Mouse (Mus musculus) forelimb bud, embryonic 11.5 days (tissue): ENCODE measurements around the gene Aff3.

ENCODE experiments used
- DNase-seq: peaks from one replicate; pipeline ENCODE4 v3.0.0-alpha.2; 2012; ENCODE audit warnings: low read depth, low spot score

The Aff3 gene

GRCm38 (mm10) chr1:38658376-38658775 is 6.4 kb downstream of the Aff3 start:
- no peak for DNase-seq

DNA sequence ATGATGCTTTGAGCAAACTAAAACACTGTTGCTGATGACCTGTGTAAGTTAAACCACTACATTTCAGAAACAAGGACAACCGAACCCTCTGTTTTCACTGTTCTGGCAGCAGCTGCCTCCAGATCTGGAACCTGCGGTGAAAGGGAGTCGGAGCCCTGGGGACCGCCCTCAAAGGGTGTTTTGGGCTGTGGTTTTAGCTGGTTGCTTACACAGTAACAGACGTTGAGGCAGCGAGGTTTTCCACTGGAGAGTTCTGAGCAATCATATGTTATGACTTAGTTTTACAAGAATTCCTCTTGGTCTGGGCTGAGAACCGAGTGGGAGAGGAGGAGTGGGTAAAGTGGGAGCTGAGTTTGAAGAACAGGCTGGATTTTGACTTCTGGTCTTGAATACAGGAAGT is 7.1 kb downstream of the Aff3 start:
- DNase-seq = no peak

DNA sequence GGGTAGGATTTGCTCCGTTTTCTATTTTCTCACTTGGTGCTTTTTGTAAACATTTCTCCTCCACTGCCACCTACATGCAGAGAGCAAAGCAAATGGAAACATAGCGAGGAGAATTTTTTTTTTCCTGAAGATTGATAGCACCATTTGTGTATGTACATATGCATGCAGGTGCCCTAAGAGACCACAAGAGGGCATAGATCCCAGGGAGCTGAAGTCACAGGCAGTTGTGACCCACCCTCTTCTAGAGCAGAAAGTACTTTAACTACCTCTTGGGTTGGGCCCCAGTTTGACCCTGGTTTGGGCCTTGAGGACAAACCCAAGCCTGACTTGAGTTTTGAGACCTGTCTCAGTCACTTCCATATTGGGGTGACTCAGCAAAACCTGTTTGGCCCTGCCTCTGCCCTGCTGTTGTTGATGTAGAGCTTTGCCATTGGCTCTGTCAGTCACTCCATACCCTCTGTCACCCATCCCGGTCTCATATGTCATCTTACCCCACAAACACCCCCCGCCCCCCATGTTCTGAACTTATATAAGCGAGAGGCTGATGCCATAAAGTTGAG is 9.7 kb downstream of the Aff3 start:
- no peak for DNase-seq

DNA sequence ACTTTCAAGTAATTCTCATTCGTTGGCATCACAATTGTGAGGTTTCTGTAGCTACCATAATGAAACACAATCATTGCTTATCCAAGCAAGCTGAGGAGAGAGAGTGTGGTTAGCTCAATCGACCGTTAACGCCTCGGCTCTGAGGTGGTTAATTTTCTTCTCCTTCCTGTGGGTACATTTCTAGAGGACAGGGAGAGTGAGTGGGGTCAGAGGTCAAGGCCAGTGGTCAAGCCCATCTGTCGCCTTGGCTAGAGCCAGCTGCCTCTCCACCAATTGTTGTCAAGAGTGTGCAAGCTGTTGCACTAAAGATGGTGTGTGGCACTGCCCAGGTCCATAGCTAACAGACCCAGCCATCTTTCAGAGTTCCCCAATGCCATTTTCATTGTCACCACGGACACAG is 14.7 kb downstream of the Aff3 start:
- DNase-seq = no peak

GRCm38 (mm10) chr1:38649174-38649573 is 15.6 kb downstream of the Aff3 start:
- DNase-seq = no peak

DNA sequence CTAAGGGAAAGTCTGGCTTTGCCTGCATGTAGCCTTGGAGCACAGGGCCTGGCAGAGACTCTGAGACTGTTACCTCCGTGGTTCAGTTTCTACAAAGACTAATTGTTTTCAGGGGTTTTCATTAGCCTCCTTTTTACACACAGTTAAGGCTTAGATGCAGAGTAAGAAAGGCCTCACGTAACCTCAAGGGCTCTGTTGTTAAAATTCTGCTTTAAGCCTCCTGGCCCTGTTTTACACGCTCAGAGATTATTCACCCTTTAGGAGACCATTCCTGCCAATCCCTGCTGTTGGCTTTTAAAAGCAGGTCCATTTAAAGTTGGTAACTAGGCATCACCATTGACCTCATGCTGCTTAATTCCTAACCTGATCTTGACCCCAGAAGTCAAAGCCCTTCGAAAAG is 22.5 kb downstream of the Aff3 start:
- DNase-seq = peak; percentile 74

DNA sequence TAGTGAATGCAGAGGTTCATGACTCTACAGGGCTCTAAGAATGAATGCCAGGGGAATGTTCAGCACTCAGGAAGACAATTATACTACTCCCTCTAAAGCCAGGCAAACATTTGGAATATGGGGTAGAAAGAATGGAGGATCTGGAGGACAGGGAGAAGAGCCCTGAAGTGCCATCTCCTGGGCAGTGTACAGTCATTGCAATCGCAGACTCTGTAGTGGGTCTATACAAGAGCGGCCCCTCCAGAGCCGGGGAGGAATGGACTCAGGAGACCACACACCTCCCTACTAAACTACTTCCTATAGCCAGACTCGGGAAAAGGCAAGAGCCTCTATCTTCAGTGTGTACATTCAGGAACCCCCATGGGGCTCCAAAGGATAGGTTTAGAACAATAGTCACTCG is 25.1 kb downstream of the Aff3 start:
- no peak for DNase-seq

- DNase-seq = no peak
Measured at GRCm38 (mm10) chr1:38635596-38635995, 29.2 kb downstream of the Aff3 start.

GRCm38 (mm10) chr1:38634081-38634480 is 30.7 kb downstream of the Aff3 start:
- no peak for DNase-seq

DNA sequence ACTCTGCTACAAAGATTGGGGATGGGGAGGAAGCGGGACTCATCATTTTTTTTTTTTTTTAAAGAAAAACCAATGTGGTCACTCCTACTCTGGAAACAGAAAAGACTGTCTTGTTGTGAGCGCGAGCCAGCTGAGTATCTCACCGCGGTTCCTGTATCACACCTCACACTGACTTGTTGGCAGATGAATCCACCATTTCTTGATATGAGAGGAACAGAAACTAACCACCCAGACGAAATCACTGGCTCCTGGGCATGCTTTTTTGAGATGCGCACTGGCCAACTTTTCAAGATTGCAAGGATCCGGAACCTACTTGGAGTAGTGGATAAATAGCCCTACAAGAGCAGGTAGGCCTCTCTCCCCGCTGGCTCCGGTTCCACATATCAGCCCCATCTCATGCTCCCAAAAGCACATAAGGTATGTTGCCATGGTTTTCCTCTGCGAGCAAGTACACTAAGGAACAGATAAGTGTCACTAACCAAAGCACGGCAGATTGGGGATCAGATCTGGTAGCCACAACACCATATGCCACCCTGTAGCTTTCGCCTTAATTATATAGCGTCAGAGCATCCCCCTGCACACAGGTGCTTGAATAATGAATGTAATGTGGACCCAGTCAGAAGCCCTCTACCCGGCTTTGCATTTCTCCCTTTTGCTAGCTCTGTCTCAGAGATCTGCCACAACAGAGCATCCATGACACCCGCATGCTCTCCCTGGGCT is 32.1 kb downstream of the Aff3 start:
- no peak for DNase-seq

DNA sequence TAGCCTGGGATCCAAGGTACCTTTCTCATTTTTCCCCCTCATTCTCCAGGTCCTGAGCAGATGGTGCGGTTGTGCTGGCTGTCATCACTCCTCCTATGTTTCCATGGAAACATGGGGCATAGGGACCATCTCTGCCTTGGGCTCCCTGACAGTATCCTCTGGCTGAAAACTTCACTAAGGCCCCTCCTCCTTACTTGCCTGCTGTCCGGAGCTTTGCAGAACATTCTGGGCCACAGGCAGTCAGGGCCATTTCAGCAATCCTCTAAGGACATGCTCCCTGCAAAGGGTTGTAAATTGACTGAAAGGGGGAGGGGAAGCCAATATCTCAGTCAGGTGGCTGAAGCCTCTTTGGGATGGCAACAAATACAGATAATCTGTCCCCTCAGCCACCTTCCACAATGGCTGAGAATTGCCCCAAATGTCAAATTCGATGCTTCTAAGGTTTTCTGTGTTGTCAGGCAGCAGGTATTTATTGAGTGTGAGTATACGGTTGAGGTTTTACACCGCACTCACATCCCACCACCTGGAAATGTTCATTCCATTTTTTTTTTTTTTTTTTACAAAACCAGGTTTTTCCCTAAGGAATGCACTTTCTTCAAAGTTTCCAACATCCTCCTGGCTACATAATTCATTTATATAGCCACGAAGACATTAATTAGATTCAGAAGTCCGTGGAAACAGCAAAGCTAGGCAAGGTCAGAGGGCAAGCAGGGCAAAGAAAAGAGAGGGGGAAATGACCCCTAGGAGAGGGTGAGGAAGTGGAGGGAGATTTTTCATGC is 33.1 kb downstream of the Aff3 start:
- peak; percentile 85 for DNase-seq

DNA sequence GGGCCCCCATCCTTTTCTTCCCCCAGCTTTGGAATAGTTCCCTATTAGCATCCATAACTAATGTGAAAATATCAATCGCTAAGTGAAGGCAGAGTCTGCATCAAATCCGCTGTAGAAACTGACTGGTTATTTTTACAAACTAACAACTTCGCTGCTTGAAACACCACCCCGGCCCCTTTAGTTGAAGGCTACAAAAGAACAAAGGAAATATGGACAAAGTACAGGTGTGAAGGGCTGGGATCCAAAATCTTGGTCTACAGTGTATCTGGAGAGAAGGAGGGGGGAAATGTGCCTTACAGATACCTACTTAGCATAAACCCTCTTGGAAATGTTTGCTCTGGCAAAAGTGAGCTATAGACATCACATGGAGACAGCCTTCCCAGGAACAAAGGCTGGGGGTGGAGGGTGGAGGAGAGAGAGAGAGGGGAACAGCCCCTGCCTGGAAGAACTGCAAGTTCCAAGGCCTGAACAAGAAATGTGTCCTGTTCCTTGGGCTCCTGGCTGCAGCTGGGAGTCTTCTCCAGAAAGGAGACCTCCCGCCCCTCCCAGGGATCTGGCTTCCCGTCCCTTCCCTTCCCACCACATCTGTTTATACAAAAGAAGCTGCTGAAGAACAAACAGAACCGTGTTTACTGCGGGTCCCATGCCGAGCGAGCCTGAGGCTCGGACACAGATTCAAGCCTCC is 35.7 kb downstream of the Aff3 start:
- DNase-seq = no peak

DNA sequence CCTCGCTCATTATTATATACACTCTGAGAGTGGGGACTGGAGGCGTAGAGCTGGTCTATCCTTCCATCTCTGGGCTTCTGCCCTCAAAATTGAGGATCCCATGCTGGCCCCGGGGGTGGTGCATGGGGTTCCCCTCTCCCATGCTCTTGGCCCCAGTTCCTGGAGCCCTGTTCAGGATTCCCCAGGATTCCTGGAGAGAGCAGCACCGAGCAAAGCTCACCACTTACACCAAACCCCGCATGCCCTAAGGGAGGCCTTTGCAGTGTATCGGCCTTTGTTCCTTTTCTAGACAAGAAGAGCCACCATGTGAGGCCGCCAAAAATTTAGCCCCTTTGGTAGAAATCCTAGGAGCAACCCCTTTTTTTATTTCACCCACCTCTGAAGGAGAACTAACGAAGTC is 36.3 kb downstream of the Aff3 start:
- DNase-seq = no peak

- DNase-seq = peak; percentile 72
Measured at GRCm38 (mm10) chr1:38627683-38628361, 36.9 kb downstream of the Aff3 start.

- no peak for DNase-seq
Measured at GRCm38 (mm10) chr1:38626739-38627661, 37.8 kb downstream of the Aff3 start.

- no peak for DNase-seq
Measured at GRCm38 (mm10) chr1:38626388-38626738, 38.4 kb downstream of the Aff3 start.

DNA sequence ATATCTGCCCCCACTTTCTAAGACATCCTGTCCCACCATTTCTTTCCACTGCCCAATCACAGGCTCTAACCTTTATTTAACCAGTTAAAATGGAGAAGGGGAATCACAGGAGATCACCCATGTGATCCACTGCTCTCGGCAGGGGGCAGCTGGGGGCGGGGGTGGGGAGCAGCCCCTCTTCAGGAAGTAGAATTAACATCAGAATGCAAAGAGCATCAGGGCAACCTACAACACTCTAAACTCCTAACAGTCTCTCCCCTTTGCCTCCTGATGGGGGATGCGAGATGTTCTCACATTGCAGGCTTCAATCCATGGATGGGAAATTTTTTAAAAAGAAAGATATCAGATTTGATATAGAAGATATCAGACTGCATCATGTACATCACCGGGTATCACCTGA is 42.9 kb downstream of the Aff3 start:
- DNase-seq = no peak

- no peak for DNase-seq
Measured at GRCm38 (mm10) chr1:38620401-38620800, 44.4 kb downstream of the Aff3 start.

- peak; percentile 83 for DNase-seq
Measured at GRCm38 (mm10) chr1:38606741-38607140, 58.0 kb downstream of the Aff3 start.

DNA sequence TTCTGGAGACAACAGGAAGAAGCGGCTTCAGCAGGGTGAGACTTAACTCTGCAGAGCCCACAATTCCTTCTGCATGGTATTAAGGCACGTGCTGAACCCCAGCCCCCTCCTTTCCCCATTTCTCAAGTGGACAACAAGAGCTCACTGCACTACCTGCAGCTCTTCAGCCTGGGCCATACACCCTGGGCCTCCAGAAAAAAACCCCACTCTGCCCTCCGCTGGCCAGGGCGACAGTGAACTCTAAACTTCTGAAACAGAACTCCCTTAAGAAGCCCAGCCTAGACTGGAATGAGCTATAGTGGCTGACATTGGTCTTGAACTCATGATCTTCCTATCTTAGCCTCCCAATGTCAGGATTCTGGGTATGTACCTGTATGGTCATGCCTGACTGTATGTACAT is 59.3 kb downstream of the Aff3 start:
- DNase-seq = no peak

DNA sequence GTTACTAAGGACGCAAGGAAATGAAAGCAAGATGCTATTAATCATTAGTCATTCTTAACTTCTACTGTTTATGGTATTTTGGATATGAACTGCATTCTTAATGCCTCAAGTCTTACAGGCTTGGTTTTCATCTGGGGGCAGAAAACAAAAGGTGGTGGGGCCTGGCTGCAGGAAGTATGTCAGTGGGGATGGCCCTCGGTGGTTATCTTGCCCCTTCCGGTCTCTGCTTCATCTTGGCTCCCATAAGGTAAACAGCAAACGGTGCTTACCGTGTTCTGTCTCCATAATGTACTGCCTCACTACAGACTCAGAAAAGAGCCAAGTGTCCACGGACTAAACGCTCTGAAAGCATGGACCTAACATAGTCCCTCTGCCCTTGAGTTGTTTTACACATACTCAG is 60.1 kb downstream of the Aff3 start:
- no peak for DNase-seq
